Mouse (Mus musculus) CH12.LX (cell line): ENCODE data around the gene Zfhx3. TPM values are rescaled to one million over a fixed set of nuclear protein-coding genes. Genes with fewer than 3 reads are reported as not detected.

Experiments
- DNase-seq: peaks from one replicate; pipeline ENCODE4 v3.0.0-alpha.2; 2013; ENCODE audit errors: extremely low read depth
- H3K27ac ChIP-seq: 2 replicates; pipeline ENCODE4 v1.5.1; 2012; ENCODE audit warnings: low read depth, mild to moderate bottlenecking, control low read depth, moderate library complexity; ENCODE audit not compliant: insufficient read depth
- H3K27me3 ChIP-seq: replicated peaks from 2 replicates; pipeline ENCODE3; 2012; ENCODE audit warnings: inconsistent platforms
- H3K36me3 ChIP-seq, 2 experiments: replicated peaks in 1 of 2; 2 replicates each; pipeline versions ENCODE3 to v1.6.1; 2012; ENCODE audit warnings: inconsistent platforms in 1 of 2, low read length in 1 of 2, mild to moderate bottlenecking in 1 of 2, mixed read lengths in 1 of 2, moderate library complexity in 1 of 2; ENCODE audit not compliant: control insufficient read depth in 1 of 2, insufficient read depth in 1 of 2
- H3K4me1 ChIP-seq, 2 experiments: 2 replicates each; pipeline ENCODE4 v1.6.1; 2012; ENCODE audit warnings: inconsistent platforms in 1 of 2, moderate library complexity in 1 of 2; ENCODE audit not compliant: insufficient read depth in 2 of 2, control insufficient read depth in 1 of 2
- H3K4me2 ChIP-seq: 2 replicates; pipeline ENCODE4 v1.6.1; 2012; ENCODE audit warnings: low read depth, mild to moderate bottlenecking, control low read depth; ENCODE audit not compliant: poor library complexity, insufficient read depth, severe bottlenecking
- H3K4me3 ChIP-seq, 3 experiments: fragments of 150-350 bp in 1 of 3; sonication (generic) in 1 of 3; replicated peaks in 1 of 3; 2 replicates each; pipeline versions ENCODE3 to v1.5.1; 2011 to 2012; ENCODE audit warnings: low read depth in 2 of 3, low read length in 2 of 3, mild to moderate bottlenecking in 2 of 3, moderate library complexity in 2 of 3, control low read depth in 1 of 3, improper control_type of control experiment in 1 of 3, inconsistent platforms in 1 of 3, mixed read lengths in 1 of 3; ENCODE audit not compliant: poor library complexity in 1 of 3
- H3K79me2 ChIP-seq: replicated peaks from 2 replicates; pipeline ENCODE4 v1.6.1; 2012; ENCODE audit warnings: mild to moderate bottlenecking, moderate library complexity; ENCODE audit not compliant: control insufficient read depth, poor library complexity, insufficient read depth, severe bottlenecking; ENCODE audit errors: extremely low read depth
- H3K9ac ChIP-seq: 2 replicates; pipeline ENCODE4 v1.6.1; 2012; ENCODE audit warnings: low read depth, mild to moderate bottlenecking, control low read depth, moderate library complexity; ENCODE audit not compliant: insufficient read depth
- H3K9me3 ChIP-seq: replicated peaks from 2 replicates; pipeline ENCODE3; 2012; ENCODE audit warnings: low read length, inconsistent platforms, mixed read lengths
- BHLHE40 ChIP-seq: IDR thresholded peaks from 2 replicates; pipeline ENCODE4 v1.6.1; 2011; ENCODE audit warnings: mild to moderate bottlenecking, low read depth, low read length, improper control_type of control experiment
- CHD1 ChIP-seq: IDR thresholded peaks from 2 replicates; pipeline ENCODE4 v1.6.1; 2012; ENCODE audit warnings: low read depth, low read length, improper control_type of control experiment, inconsistent platforms
- CHD2 ChIP-seq: IDR thresholded peaks from 2 replicates; pipeline ENCODE4 v1.6.1; 2011; ENCODE audit warnings: low read length, improper control_type of control experiment
- CTCF ChIP-seq, 2 experiments: IDR thresholded peaks in 1 of 2; conservative IDR thresholded peaks in 1 of 2; 2 replicates each; pipeline ENCODE4 v1.5.1; 2011 to 2012; ENCODE audit warnings: low read depth in 2 of 2, low read length in 2 of 2, improper control_type of control experiment in 1 of 2, inconsistent platforms in 1 of 2, mild to moderate bottlenecking in 1 of 2, moderate library complexity in 1 of 2
- E2F4 ChIP-seq: IDR thresholded peaks from 2 replicates; pipeline ENCODE4 v1.6.1; 2011; ENCODE audit warnings: low read depth, low read length, improper control_type of control experiment; ENCODE audit not compliant: insufficient replicate concordance
- ELF1 ChIP-seq: IDR thresholded peaks from 2 replicates; pipeline ENCODE4 v1.6.1; 2014; ENCODE audit warnings: low read depth, mild to moderate bottlenecking, inconsistent platforms, low read length, improper control_type of control experiment
- EP300 ChIP-seq: IDR thresholded peaks from 2 replicates; pipeline ENCODE4 v1.6.1; 2011; ENCODE audit warnings: low read length, improper control_type of control experiment
- ETS1 ChIP-seq: conservative IDR thresholded peaks from 2 replicates; pipeline ENCODE4 v1.6.1; 2012; ENCODE audit warnings: low read depth, mild to moderate bottlenecking, inconsistent platforms, low read length, improper control_type of control experiment, moderate library complexity
- GABPA ChIP-seq: IDR thresholded peaks from 2 replicates; pipeline ENCODE4 v1.6.1; 2012; ENCODE audit warnings: low read depth, low read length, improper control_type of control experiment, inconsistent platforms; ENCODE audit not compliant: insufficient replicate concordance
- HCFC1 ChIP-seq: IDR thresholded peaks from 2 replicates; pipeline ENCODE4 v1.6.1; 2012; ENCODE audit warnings: low read depth, mild to moderate bottlenecking, inconsistent platforms, low read length, improper control_type of control experiment
- IRF4 ChIP-seq: IDR thresholded peaks from 2 replicates; pipeline ENCODE4 v1.6.1; 2014; ENCODE audit warnings: low read depth, mild to moderate bottlenecking, inconsistent platforms, low read length, improper control_type of control experiment
- JUN ChIP-seq: IDR thresholded peaks from 2 replicates; pipeline ENCODE4 v1.6.1; 2011; ENCODE audit warnings: low read depth, mild to moderate bottlenecking, low read length, improper control_type of control experiment, moderate library complexity; ENCODE audit not compliant: insufficient read depth
- JUND ChIP-seq: conservative IDR thresholded peaks from 2 replicates; pipeline ENCODE4 v1.6.1; 2011; ENCODE audit warnings: low read depth, low read length, improper control_type of control experiment
- KAT2A ChIP-seq: IDR thresholded peaks from 2 replicates; pipeline ENCODE4 v1.6.1; 2012; ENCODE audit warnings: low read length, improper control_type of control experiment, inconsistent platforms; ENCODE audit not compliant: insufficient replicate concordance
- MAFK ChIP-seq: IDR thresholded peaks from 2 replicates; pipeline ENCODE4 v1.6.1; 2011; ENCODE audit warnings: low read length, improper control_type of control experiment; ENCODE audit not compliant: insufficient replicate concordance
- MAX ChIP-seq: IDR thresholded peaks from 2 replicates; pipeline ENCODE4 v1.6.1; 2011; ENCODE audit warnings: low read length, improper control_type of control experiment
- MAZ ChIP-seq: IDR thresholded peaks from 2 replicates; pipeline ENCODE4 v1.6.1; 2012; ENCODE audit warnings: low read depth, mild to moderate bottlenecking, inconsistent platforms, low read length, improper control_type of control experiment, moderate library complexity
- MEF2A ChIP-seq: IDR thresholded peaks from 2 replicates; pipeline ENCODE4 v1.6.1; 2014; ENCODE audit warnings: low read depth, mild to moderate bottlenecking, inconsistent platforms, low read length, improper control_type of control experiment, borderline replicate concordance
- MXI1 ChIP-seq: IDR thresholded peaks from 2 replicates; pipeline ENCODE4 v1.6.1; 2011; ENCODE audit warnings: mild to moderate bottlenecking, low read depth, low read length, improper control_type of control experiment
- MYC ChIP-seq: IDR thresholded peaks from 2 replicates; pipeline ENCODE4 v1.6.1; 2011; ENCODE audit warnings: low read depth, mild to moderate bottlenecking, improper control_type of control experiment, low read length
- NELFE ChIP-seq: IDR thresholded peaks from 2 replicates; pipeline ENCODE4 v1.6.1; 2011; ENCODE audit warnings: low read depth, low read length, improper control_type of control experiment
- NRF1 ChIP-seq: IDR thresholded peaks from 2 replicates; pipeline ENCODE4 v1.6.1; 2014; ENCODE audit warnings: low read depth, mild to moderate bottlenecking, inconsistent platforms, low read length, improper control_type of control experiment, moderate library complexity
- PAX5 ChIP-seq: IDR thresholded peaks from 2 replicates; pipeline ENCODE4 v1.6.1; 2012; ENCODE audit warnings: low read length, inconsistent platforms, mixed read lengths
- POLR2A ChIP-seq: IDR thresholded peaks from 2 replicates; pipeline ENCODE4 v1.6.1; 2011; ENCODE audit warnings: low read depth, mild to moderate bottlenecking, improper control_type of control experiment, low read length
- POLR2AphosphoS2 ChIP-seq: IDR thresholded peaks from 2 replicates; pipeline ENCODE4 v1.6.1; 2011; ENCODE audit warnings: low read depth, low read length, improper control_type of control experiment
- RAD21 ChIP-seq: IDR thresholded peaks from 2 replicates; pipeline ENCODE4 v1.6.1; 2011; ENCODE audit warnings: low read depth, mild to moderate bottlenecking, low read length, improper control_type of control experiment, moderate library complexity
- RCOR1 ChIP-seq: conservative IDR thresholded peaks from 2 replicates; pipeline ENCODE4 v1.6.1; 2012; ENCODE audit warnings: low read depth, mild to moderate bottlenecking, inconsistent platforms, low read length, improper control_type of control experiment
- SIN3A ChIP-seq: IDR thresholded peaks from 2 replicates; pipeline ENCODE4 v1.6.1; 2012; ENCODE audit warnings: low read length, improper control_type of control experiment, inconsistent platforms
- SMC3 ChIP-seq: IDR thresholded peaks from 2 replicates; pipeline ENCODE4 v1.6.1; 2011; ENCODE audit warnings: low read depth, low read length, improper control_type of control experiment
- TBP ChIP-seq: conservative IDR thresholded peaks from 2 replicates; pipeline ENCODE4 v1.6.1; 2011; ENCODE audit warnings: low read depth, low read length, improper control_type of control experiment
- TCF12 ChIP-seq: IDR thresholded peaks from 2 replicates; pipeline ENCODE4 v1.6.1; 2014; ENCODE audit warnings: low read depth, mild to moderate bottlenecking, inconsistent platforms, low read length, improper control_type of control experiment
- UBTF ChIP-seq: IDR thresholded peaks from 2 replicates; pipeline ENCODE4 v1.6.1; 2012; ENCODE audit warnings: low read depth, mild to moderate bottlenecking, inconsistent platforms, low read length, improper control_type of control experiment, moderate library complexity
- USF1 ChIP-seq: IDR thresholded peaks from 2 replicates; pipeline ENCODE4 v1.6.1; 2014; ENCODE audit warnings: low read depth, mild to moderate bottlenecking, inconsistent platforms, low read length, improper control_type of control experiment
- USF2 ChIP-seq: conservative IDR thresholded peaks from 2 replicates; pipeline ENCODE4 v1.6.1; 2011; ENCODE audit warnings: low read depth, low read length, improper control_type of control experiment
- ZC3H11A ChIP-seq: IDR thresholded peaks from 2 replicates; pipeline ENCODE4 v1.6.1; 2012; ENCODE audit warnings: low read depth, mild to moderate bottlenecking, inconsistent platforms, low read length, improper control_type of control experiment
- ZKSCAN1 ChIP-seq: IDR thresholded peaks from 2 replicates; pipeline ENCODE4 v1.6.1; 2012; ENCODE audit warnings: low read depth, inconsistent platforms, low read length, improper control_type of control experiment, borderline replicate concordance
- ZMIZ1 ChIP-seq: IDR thresholded peaks from 2 replicates; pipeline ENCODE4 v1.6.1; 2012; ENCODE audit warnings: low read depth, mild to moderate bottlenecking, inconsistent platforms, low read length, improper control_type of control experiment
- ZNF384 ChIP-seq: IDR thresholded peaks from 2 replicates; pipeline ENCODE4 v1.6.1; 2012; ENCODE audit warnings: low read depth, low read length, improper control_type of control experiment, inconsistent platforms
- dilution Hi-C: fragments of 300-500 bp; cut with MboI; formaldehyde crosslinking; loops from 2 replicates; pipeline ENCODE4 v1.14.3; 2020; ENCODE audit warnings: low sequenced_read_pairs; ENCODE audit not compliant: extremely low pct_unique_long_range_greater_than_20kb, extremely low pct_ligation_motif_present
- in situ Hi-C: fragments of 300-500 bp; cut with MboI; formaldehyde crosslinking; loops from 3 replicates; pipeline ENCODE4 v1.14.3; 2019; ENCODE audit warnings: low sequenced_read_pairs, low pct_ligation_motif_present, low pct_unique_long_range_greater_than_20kb, mixed read lengths
- polyA plus RNA-seq: library from polyadenylated mRNA; unstranded; fragments of >175 nt; gene quantifications from 2 replicates; pipeline ENCODE4 v1.2.1, GENCODE M21; 2012; ENCODE audit warnings: low read depth; ENCODE audit not compliant: insufficient read length
- total RNA-seq, 2 experiments: library from RNA; depleted of rRNA; stranded (reverse); fragments of 300-350 nt in 1 of 2; fragments of >200 nt in 1 of 2; gene quantifications; 2 replicates each; pipeline ENCODE4 v1.2.3; 2012 to 2014

Zfhx3 gene
- total and polyA plus RNA-seq, 3 experiments: 0.05 to 0.76 (median 0.68) TPM

DNA sequence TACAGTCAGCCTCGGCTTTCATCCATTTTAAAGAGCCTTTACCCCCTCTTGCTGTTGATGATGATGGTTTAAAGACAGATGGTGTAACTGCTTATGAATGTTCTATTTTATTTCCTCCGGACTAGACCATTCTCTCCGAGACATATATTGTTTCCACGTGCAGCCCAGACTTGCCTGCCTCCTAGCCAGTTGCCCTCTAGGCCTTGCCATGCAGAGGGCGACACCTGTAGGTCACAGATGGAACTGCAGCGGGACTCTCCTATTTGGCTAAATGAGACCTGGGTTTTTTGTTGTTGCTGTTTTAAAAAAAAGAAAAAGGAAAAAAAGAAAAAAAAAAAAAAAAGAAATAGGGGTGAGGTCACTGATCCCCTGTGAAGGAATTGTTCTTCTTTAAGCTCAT is 969.1 kb downstream of the Zfhx3 start:
- H3K4me2 ChIP-seq: peak overlapping the region; percentile 66
- no peaks in the 10 kb centered on the region for H3K27me3 ChIP-seq
- in situ Hi-C loops (loop anchor here (25.0 kb wide), 1 partner anchor 324 kb away; no protein-coding TSS in a partner anchor), dilution Hi-C loops (no loop called here)
- peaks cover 5 to 7% of the 10 kb centered on the region in 2 experiments for H3K4me1 ChIP-seq
- TF ChIP-seq RAD21 (peak; percentile 93), ZC3H11A (peak; percentile 60), MAFK (no peak), CHD2 (no peak), BHLHE40 (peak; percentile 87), ZKSCAN1 (no peak), MYC (peak; percentile 91), TCF12 (no peak), SIN3A (no peak), IRF4 (no peak), UBTF (no peak), SMC3 (peak; percentile 91), ZNF384 (no peak; the same call in none of the 2 replicates), EP300 (no peak), PAX5 (no peak), GABPA (no peak), JUND (no peak), ETS1 (no peak), E2F4 (no peak), RCOR1 (no peak), USF1 (no peak), JUN (no peak), KAT2A (no peak), CHD1 (no peak), POLR2AphosphoS2 (no peak), MEF2A (no peak), USF2 (no peak), TBP (no peak), HCFC1 (no peak), MAX (peak; percentile 67; the same call in 1 of the 2 replicates), NELFE (no peak), MAZ (no peak), MXI1 (peak; percentile 79), NRF1 (no peak), ZMIZ1 (no peak), CTCF (conservative IDR thresholded peaks at IDR 0.05 in 1 of 2, IDR thresholded peaks at IDR 0.05 in 1 of 2; ENCODE audit: low read depth in 2 of 2, low read length in 2 of 2) (peak; percentile 91 to 93), POLR2A (no peak), ELF1 (no peak)
- no peaks in the 10 kb centered on the region for H3K79me2 ChIP-seq
- peaks cover under 1% of the 10 kb centered on the region for H3K9me3 ChIP-seq
- no peak overlapping the region for H3K27ac ChIP-seq
- DNase-seq: peak; percentile 75
- no peaks in the 10 kb centered on the region for H3K36me3 ChIP-seq
- no peak overlapping the region for H3K9ac ChIP-seq
- no peak overlapping the region for H3K4me3 ChIP-seq
